Mouse (Mus musculus): ENCODE results near the gene Elp5.

Gene Elp5

GRCm38 (mm10) chr11:70015677-70016076 is 33.4 kb upstream of the Elp5 start:
- DNase-seq (ENCODE audit: extremely low spot score, low spot score) = no peak

GRCm38 (mm10) chr11:70014880-70015558 is 32.7 kb upstream of the Elp5 start, which contains the start of gene Acadvl:
Gene Acadvl (minus strand): TSS chr11:70015411.
- DNase-seq (ENCODE audit: extremely low spot score, low spot score) = peak; percentile 81

GRCm38 (mm10) chr11:70014051-70014450 is 31.7 kb upstream of the Elp5 start:
- DNase-seq (ENCODE audit: extremely low spot score, low spot score) = no peak

- no peak for DNase-seq (ENCODE audit: extremely low spot score, low spot score)
Measured at GRCm38 (mm10) chr11:70013408-70013807, 31.1 kb upstream of the Elp5 start.

- no peak for DNase-seq (ENCODE audit: extremely low spot score, low spot score)
Measured at GRCm38 (mm10) chr11:70012931-70013330, 30.6 kb upstream of the Elp5 start.

- no peak for DNase-seq (ENCODE audit: extremely low spot score, low spot score)
Measured at GRCm38 (mm10) chr11:70010961-70011360, 28.6 kb upstream of the Elp5 start.

- no peak for DNase-seq (ENCODE audit: extremely low spot score, low spot score)
Measured at GRCm38 (mm10) chr11:70010548-70010947, 28.2 kb upstream of the Elp5 start.

GRCm38 (mm10) chr11:70010033-70010432 is 27.7 kb upstream of the Elp5 start:
- no peak for DNase-seq (ENCODE audit: extremely low spot score, low spot score)

GRCm38 (mm10) chr11:70005521-70005920 is 23.2 kb upstream of the Elp5 start:
- DNase-seq (ENCODE audit: extremely low spot score, low spot score) = no peak

GRCm38 (mm10) chr11:70002471-70002870 is 20.2 kb upstream of the Elp5 start:
- DNase-seq (ENCODE audit: extremely low spot score, low spot score) = no peak

- no peak for DNase-seq (ENCODE audit: extremely low spot score, low spot score)
Measured at GRCm38 (mm10) chr11:70001865-70002264, 19.5 kb upstream of the Elp5 start.

GRCm38 (mm10) chr11:70001159-70001558 is 18.8 kb upstream of the Elp5 start:
- no peak for DNase-seq (ENCODE audit: extremely low spot score, low spot score)

GRCm38 (mm10) chr11:70000396-70000898 is 18.1 kb upstream of the Elp5 start, which contains the start of gene Dvl2:
Gene Dvl2 (plus strand): TSS chr11:70000595.
- peak; percentile 97 for DNase-seq (ENCODE audit: extremely low spot score, low spot score)

- DNase-seq (ENCODE audit: extremely low spot score, low spot score) = no peak
Measured at GRCm38 (mm10) chr11:69999666-70000065, 17.3 kb upstream of the Elp5 start.

GRCm38 (mm10) chr11:69998567-69999491 is 16.5 kb upstream of the Elp5 start:
- no peak for DNase-seq (ENCODE audit: extremely low spot score, low spot score)

- peak; percentile 89 for DNase-seq (ENCODE audit: extremely low spot score, low spot score)
Measured at GRCm38 (mm10) chr11:69997070-69997509, 14.8 kb upstream of the Elp5 start.

GRCm38 (mm10) chr11:69996161-69997061 is 14.1 kb upstream of the Elp5 start:
- peak; percentile 60 for DNase-seq (ENCODE audit: extremely low spot score, low spot score)

- DNase-seq (ENCODE audit: extremely low spot score, low spot score) = peak; percentile 97
Measured at GRCm38 (mm10) chr11:69995391-69995960, 13.2 kb upstream of the Elp5 start, which contains the start of gene Phf23. Gene Phf23 (plus strand): TSS chr11:69995777.

- no peak for DNase-seq (ENCODE audit: extremely low spot score, low spot score)
Measured at GRCm38 (mm10) chr11:69994401-69995090, 12.2 kb upstream of the Elp5 start.

GRCm38 (mm10) chr11:69992932-69993331 is 10.6 kb upstream of the Elp5 start:
- no peak for DNase-seq (ENCODE audit: extremely low spot score, low spot score)

All from neural tube, embryonic 10.5 days (tissue).